ENCODE assay signal across 24 mouse cellular contexts in genomic region chr10:77366959-77367358, GRCm38 (mm10). TPM values are rescaled to one million over a fixed set of nuclear protein-coding genes. Genes with fewer than 3 reads are reported as not detected.
DNase-seq lines count a peak whose midpoint lies in the region.
"Had no signal": no experiment of that assay in that cellular context is flagged by ENCODE, and none has a peak within 500 bp of the region (broad histone marks: within the 10 kb centered on the region; RNA-seq: fewer than 3 reads in every experiment).

No protein-coding gene starts in this region.

- no peaks in the 10 kb centered on the region for H3K27me3 ChIP-seq in splenic B cell, adult 2 months (ENCODE audit: control insufficient read depth, insufficient read depth, low read length, poor library complexity, severe bottlenecking)
- H3K27me3 ChIP-seq: embryonic facial prominence, embryonic 13.5 days; forebrain, embryonic 13.5 days; kidney, embryonic 15.5 days; liver, embryonic 13.5 days; Patski had no signal

- no peaks in the 10 kb centered on the region for H3K36me3 ChIP-seq in splenic B cell, adult 2 months (ENCODE audit: control insufficient read depth, insufficient read depth, low read length, poor library complexity, severe bottlenecking)
- H3K36me3 ChIP-seq: embryonic facial prominence, embryonic 13.5 days; hindbrain, embryonic 10.5 days; kidney, embryonic 15.5 days; liver, embryonic 13.5 days had no signal

- DNase-seq in right cerebral cortex, postnatal 10 days (ENCODE audit: low spot score in 2 of 2) = peak; percentile 18 to 19
- no peak for DNase-seq in right cerebral cortex, postnatal 14 days
- peak; percentile 56 for DNase-seq in CD4-positive helper T cell, adult 2 months (ENCODE audit: low read depth, low spot score)
- peak; percentile 17 for DNase-seq in T-cell, adult 2 months (ENCODE audit: low spot score)
- DNase-seq in splenic B cell, adult 2 months (ENCODE audit: low read depth, low spot score) = peak; percentile 3
- DNase-seq in adrenal gland, postnatal 25 days = no peak
- no peak for DNase-seq in retina, postnatal 1 day
- DNase-seq: adrenal gland, adult 2 months; cerebellum, adult 18-20 months; cerebellum, postnatal 14 days; embryo, embryonic 11 days; gastrocnemius, adult 2 months; kidney, adult 11 months; kidney, postnatal 36 days; liver, embryonic 13.5 days; lung, adult 2 months; lung, postnatal 36 days; right cerebral cortex, postnatal 25 days; spleen, adult 18-20 months had no signal

RNA-seq across cellular contexts. Expression of gene Adarb1, which starts 51.1 kb away (rescaled TPM):
- total RNA-seq in adrenal gland, postnatal 25 days (2021) = 12.4 and 14.0 TPM in 2 replicates

Comparison
In these comparisons a context has a peak if more than half of its experiments do, and no peak if none do; other contexts are left out.
1. DNase-seq: peak in right cerebral cortex, postnatal 10 days (2 of 2), CD4-positive helper T cell, adult 2 months (single experiment), T-cell, adult 2 months (single experiment) and splenic B cell, adult 2 months (single experiment); none in right cerebral cortex, postnatal 14 days (single experiment), adrenal gland, postnatal 25 days (single experiment) and retina, postnatal 1 day (single experiment).